Mouse (Mus musculus) embryo, embryonic 9.5 days (tissue): ENCODE measurements around the gene Asphd2.

Experiments
- DNase-seq: peaks from one replicate; pipeline ENCODE4 v3.0.0-alpha.2; 2017; ENCODE audit errors: extremely low spot score

Asphd2 gene

DNA sequence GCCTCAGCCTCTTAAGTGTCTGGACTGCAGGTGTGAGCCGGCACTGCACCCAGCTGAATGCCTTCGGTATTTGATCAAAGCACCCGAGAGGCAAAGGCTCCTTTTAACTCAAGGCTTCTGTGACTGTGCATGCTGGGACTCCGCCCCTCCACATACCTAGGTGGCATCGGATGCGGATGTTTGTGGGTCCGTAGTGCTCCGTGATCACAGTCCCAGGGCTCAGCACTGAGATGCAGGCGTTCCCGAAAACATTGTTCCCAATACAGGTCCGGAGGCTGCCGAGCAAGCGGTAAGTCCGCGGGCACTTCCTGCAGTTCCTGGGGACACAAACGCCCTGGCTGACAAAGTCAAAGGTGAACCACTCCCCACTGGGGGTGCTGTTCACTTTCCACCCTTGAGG is 3.7 kb downstream of the Asphd2 start:
- DNase-seq, result no peak

DNA sequence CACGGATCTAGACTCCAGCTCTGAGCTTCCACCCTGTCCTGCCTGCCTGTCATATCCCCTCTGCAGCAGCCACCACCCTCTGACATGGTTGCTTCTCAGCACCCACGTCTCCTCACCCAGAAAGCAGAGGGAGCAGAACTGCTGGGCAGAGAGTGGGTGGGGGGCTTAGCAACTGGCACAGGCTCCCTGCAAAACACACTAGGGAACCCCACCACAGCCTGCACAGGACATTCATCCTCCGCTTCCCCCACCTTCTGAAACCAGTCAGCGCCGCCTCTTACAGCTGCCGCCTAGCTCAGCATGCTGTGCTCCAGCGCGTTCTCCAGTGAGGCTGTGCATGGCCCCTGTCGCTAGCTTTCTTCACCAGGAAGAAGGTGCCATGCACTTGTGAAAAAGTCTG is 5.3 kb downstream of the Asphd2 start:
- no peak for DNase-seq

DNA sequence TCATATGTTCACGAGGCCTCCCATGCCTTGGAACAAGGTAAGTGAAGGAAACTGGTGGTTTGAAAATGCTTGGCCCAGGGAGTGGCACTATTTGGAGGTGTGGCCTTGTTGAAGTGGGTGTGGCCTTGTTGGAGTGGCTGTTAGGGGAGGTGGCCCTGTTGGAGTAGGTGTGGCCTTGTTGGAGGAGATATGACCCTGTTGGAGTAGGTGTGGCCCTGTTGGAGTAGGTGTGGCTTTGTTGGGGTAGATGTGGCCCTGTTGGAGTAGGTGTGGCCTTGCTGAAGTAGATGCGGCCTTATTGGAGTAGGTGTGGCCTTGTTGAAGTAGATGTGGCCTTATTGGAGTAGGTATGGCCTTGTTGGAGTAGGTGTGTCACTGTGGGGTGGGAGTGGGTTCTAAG is 8.7 kb downstream of the Asphd2 start:
- no peak for DNase-seq

DNA sequence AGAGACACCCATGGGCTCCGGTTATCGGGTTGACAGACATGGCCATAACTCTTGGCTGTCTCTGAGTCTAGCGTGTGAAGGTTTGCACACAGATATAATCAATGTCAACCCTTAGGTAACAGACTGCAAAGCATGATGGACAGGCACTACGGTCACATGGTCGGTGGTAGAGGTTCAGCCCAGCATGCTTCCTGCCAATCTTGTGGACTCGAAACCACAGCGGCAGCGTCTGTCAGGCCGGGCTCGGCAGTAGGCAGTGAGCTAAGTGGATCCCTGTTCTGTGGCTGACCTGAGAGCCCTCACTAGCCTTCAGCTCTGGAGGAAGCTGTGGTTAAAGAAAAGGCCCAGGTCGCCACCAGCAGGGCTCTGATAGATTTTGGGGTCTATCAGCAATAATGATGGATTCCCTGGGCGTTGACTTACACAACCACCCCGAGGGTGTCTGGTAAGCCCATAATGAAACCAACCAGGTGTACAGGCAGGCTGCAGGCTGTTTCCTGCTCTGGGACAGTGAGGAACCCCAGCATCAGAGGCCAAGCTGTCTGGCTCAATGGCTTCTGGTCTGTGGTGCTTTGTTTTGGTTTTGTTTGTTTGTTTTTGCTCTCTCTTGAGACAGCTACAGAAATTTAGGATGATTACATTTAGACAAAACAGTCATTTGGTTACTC is 9.7 kb downstream of the Asphd2 start:
- no peak for DNase-seq

DNA sequence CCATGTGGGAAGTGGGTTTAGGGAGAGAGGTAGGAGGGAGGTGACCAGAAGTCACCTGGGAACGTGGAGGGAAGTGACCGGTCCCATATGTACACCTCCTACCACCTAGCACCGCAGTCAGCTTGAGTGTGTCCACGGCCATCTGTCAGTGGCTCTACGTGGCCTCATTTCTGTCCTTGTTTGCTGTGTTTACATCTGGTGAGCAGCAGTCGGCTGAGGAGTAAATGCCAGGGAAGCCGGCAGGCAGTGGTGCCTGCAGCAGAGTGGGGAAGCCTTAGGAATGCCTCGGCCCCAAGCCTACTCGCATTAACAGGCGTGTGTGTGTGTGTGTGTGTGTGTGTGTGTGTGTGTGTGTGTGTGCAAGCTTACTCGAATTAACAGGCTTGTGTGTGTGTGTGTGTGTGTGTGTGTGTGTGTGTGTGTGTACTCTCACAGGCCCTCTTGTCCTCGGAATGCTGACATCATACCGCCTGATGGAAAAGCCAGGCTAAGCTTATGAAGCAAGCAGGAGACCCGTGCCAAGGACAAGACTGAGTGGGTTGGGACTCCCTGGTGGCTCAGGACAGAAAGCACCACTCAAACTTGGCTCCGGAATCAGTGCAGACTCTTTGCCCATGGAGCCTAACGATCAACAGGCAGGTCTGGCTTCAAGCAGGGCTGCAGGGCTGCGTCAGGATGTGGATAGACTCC is 11.9 kb downstream of the Asphd2 start:
- no peak for DNase-seq

DNA sequence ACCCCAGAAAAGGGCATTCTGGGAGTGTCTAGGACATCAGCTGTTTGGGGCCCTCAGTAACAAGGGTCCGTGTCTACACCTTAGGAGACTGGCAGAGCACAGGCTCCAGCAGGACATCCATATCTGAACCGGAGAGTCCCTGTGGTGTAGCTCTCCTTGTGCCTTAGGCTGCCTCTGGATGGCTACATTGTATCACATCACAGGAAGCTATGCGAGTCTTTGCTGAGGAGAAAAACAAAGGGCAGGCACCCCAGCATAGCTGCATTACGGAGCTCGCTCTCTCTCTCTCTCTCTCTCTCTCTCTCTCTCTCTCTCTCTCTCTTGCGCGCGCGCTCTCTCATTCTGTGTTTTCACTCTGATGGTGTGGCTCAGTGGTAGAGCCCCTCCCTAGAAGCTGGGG is 12.6 kb downstream of the Asphd2 start:
- no peak for DNase-seq

DNA sequence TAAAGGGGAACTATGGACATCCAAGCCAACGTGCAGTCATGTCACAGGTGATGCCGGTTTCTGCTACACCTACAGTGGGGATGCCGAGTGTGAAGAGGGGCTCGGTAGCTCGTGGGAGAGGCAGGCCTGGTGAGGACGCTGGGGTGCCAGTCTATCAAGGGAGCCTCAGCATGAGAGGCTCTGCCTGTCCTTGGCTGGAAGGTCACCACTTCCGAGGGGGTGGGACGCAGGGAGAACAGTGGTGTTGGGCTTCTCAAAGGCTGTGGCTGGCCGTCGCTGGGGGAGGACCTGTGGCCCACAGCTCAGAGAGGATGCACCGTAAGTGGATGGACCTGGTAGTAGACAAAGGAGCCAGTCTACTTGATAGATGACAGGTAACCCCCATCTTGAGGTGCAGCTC is 13.5 kb downstream of the Asphd2 start:
- DNase-seq, result no peak

DNA sequence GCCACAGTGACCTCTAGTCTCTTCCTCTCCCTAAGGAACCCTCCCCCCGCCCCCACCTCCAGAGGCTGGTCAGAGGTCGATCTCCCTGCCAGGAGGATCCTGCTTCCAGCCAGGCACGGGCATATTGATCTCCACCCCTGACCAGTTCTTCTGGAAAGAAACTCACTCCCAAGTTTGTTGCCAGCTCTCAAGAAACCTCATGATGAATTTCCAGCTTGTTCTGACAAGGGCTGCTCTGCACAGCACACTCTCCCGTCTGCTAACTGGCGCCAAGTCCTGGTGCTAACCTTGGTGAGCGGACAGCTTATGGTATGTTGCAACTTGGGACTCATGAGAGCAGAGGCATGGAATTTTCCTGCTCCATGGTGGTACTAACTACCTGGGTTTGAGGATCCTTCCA is 15.9 kb downstream of the Asphd2 start:
- no peak for DNase-seq

DNA sequence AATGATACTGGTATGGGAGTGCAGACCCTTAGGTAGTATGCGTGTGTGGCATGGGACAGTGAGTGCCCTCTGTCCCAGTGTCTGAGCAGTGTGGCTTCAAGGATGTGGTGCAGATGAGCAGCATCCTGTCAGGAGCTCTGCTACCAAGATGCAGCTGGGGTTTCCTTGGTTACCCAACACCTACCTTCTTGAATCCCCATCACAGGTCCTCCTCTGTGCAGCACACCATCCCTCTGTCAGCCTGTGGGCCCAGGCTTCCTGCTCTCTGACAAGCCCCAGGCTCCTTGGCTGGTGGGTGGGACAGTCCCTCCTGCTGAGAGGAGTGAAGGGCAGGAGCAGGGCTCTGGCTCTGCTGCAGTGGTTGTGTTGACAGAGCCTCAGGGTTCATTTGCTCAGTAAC is 17.3 kb downstream of the Asphd2 start:
- no peak for DNase-seq

DNA sequence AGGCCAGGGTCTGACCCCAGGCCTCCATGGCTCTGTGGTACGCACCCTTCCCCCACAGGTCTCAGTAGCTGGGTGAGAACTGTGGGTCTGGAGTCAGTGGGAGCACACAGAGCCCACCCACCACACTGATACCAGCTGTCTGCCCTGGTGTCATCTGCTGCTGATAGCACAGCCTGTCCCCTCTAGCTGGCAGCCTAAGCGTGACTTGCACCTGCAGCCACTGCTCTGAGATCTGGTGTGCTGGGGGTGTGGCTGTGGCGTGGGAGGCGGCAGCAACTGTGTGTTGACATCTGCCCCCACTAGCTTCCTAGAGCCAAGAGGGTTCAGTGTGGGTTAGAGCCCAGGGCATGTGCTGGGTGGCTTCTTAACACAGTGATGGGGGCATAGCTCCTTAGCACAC is 18.6 kb downstream of the Asphd2 start:
- DNase-seq, result no peak

DNA sequence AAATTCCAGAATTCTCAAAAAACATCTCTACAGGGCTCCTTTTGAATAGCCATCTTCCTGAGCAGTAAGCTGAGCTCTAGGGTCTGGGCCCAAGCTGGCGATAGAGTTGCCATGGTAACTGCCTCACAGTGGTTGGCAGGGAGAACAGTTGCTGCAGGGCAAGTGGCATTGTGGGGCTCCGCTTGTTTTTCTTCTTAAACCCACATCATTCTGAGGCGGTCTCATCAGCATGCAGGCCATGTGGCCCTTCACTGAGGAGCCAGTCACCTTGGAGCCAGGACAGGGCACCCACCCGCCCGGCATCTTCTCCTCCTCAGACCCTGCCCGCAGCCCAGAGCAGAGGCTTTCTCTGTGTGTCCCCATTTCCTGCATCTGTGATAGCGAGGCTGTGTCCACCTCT is 22.7 kb downstream of the Asphd2 start:
- DNase-seq, result peak; percentile 24

DNA sequence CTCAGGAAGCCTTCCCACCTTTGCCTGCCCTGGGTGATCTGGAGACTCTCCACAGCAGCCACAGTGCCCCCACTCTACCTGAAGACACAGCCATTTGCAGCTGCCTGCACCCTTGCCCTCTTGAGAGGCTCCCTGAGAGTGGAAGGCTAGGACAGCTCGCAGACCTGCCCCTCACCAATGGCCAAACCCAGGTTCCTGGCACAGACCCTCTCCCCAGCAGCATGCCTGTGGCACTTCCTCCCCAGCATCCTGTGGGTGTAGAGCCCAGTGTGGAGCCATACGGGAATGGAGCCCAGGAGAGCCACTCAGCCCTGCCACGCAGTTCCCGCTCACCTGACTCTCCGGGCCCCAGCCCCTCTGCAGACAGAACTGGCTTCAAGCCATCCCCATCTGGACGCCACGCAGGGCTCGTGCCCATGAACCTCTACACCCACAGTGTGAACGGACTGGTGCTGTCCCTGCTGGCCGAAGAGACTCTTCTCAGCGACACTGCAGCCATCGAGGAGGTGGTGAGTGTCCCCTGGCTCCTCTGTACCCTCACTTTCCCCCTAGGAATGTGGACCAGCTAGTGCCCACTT is 24.3 kb downstream of the Asphd2 start:
- no peak for DNase-seq

DNA sequence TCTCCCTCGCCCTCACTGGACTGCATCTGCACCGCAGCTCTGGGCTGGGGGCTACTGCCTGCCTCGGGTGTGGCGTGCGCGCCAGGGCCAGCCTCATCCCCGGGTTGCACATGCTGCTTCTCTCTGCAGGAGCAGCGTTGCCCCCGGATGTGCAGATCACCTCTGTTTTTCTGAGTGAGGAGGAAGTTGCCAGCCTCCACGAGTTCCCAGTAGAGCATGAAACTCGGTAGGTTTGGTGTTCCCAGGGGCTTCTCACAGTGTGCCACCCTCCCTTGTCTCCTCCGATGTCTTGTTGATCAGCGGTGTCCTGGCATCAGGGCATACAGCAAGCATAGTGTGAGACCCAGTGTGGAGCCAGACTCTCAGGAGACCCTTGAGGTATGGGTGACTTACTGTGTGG is 25.3 kb downstream of the Asphd2 start:
- DNase-seq, result no peak

DNA sequence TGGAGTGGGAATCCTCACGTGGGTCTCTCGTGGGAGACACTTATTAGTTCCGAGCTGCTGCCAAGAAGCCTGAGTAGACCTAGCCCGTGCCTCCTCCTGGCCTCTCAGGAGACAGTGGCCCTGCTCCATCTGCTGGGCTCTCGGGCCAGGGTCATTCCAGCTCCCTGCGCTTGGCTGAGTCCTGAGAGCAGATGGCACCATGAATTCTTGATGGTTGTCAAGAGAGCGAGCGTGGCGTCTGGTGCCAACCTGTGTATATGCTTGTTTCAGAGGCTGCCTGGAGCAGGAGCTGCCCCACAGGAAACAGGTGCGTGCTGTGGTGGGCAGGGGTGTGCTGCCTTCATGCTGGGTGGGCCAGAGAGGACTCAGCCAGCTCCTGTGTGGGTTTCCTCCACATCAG is 26.0 kb downstream of the Asphd2 start:
- DNase-seq, result no peak

DNA sequence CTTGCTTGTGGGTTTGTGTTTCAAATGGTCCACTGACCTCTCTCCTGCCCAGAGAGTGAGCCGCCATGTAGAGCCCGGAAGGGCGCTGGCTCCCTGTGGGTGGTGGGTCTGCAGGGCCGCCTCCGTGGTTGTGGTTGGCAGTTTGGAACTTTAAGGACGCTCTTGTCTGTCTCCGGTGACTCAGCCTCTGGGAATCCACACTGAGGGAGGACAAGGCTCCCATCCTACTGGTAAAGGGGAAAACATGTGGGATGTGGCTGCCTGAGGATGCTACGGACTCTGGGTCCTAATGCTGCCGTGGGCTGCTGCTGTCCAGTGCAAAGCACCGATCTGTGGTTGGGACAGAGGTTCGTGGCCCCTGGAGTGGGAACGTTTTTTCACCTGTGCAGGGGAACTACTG is 26.7 kb downstream of the Asphd2 start:
- no peak for DNase-seq

DNA sequence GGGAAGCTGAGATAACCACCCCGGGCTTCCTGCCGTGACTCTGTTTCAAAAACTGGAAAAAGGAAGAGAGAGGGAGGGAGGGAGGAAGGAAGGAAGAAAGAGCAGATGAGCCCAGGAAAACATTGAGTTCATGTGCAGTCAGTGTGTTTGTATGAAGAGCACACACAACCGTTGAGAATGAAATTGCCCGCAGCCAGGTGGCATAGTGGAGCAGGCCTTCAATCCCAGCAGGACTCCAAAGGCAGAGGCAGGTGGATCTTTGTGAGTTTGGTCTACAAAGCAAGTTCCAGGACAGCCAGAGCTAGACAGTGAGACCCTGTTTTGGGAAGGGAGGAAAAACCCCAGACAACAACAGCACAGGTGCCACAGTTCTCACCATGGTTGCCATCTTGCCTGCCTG is 27.3 kb downstream of the Asphd2 start:
- DNase-seq, result no peak

DNA sequence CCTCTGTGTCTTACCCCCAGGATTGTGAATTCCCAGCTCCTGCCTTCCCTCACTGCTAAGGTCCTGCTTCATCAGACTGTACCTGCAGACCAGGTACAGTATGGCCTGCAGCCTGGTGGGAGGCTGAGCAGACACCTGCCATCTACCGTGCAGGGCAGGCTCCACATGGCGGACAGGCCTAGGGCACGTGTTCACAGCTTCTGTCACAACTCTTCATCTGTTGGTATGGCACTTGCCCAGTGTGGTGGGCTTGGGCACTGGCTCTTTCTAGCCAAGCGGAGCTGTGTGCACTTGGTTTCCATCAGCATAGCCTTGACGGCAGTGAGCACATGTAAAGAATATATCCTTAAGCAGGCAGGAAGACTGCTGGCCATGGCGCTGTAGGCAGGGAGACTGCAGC is 27.8 kb downstream of the Asphd2 start:
- DNase-seq, result no peak

DNA sequence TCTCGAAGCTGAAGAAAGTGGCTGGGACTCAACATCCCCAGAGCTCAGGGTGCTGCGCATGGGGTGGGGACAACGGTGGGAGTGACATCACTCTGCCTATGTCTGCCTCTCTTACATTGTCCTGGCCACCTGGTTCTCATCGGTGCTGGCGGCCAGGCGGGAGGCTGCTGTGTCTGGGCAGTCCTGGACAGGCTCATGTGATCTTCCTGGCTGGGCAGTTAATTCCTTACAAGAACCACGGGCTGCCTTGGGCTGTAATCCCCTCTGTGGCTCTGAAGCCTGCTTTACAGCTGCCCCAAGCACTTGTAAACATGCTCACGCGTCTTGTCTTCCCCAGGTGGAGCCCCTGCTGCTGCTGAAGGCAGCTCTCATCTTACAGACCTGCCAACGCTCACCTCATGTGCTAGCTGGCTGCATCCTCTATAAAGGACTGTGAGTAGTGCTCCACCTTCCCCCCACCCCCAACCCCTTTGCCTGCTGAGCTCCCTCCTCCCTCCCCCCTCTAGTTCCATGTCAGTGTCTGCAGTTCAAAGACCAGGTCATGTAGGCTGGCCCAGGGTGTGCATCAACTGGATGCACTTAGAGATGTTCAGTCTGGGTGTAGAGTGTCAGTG is 30.4 kb downstream of the Asphd2 start:
- DNase-seq, result no peak

DNA sequence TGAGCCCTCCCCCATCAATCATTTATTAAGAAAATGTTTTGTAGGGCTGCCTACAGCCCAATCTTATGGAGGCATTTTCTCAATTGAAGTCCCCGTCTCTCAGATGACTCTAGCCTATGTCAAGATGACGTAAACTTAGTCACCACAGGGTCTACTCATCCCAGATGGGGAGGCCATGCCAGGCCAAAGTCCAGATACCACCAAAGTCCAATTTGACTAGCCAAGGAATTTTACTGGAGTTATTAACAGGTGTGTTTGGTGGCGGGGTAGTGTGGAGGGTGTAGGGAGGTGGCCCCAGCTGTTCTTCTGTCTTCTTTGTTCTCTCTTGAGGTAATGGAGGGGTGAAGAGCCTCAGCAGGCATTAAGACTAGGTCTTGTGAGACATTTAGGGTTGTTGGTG is 34.6 kb downstream of the Asphd2 start:
- DNase-seq, result no peak

DNA sequence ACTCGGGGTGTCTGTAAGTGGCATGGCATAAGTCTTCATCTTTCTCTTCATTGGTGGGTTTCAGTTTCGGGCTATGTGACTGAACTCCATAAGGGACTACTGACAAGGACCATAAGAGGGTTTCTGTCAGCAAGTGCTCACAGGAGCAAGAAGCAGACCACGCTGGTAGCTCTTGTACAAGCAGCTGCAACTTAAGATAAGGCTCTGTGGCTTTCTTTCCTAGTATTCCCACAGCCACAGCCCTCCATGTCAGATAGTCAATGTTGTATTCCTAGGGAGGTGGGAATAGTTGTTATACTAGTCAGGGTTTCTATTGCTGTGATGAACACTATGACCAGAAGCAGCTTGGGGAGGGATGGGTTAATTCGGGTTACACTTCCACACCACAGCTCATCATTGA is 35.1 kb downstream of the Asphd2 start:
- no peak for DNase-seq

DNA sequence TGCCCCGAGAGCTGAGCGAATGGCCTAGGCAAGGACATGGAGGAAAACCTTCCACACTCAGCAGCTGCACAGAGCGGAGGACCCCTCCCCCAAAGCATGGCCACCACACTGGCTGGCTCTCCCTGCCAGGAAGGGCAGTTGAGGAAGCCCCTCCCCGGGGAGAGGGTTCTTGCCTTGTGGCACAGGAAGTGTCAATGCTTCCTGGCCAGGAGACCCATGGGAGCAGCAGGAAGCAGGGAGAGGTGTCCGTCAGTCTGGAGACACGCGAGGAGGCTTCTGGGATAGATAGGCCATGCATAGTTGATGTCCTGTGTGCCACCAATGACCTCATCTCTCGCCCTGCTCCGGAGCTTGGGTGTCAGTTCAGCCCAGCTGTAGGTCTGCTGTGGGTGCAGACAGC is 38.3 kb downstream of the Asphd2 start:
- DNase-seq, result no peak

DNA sequence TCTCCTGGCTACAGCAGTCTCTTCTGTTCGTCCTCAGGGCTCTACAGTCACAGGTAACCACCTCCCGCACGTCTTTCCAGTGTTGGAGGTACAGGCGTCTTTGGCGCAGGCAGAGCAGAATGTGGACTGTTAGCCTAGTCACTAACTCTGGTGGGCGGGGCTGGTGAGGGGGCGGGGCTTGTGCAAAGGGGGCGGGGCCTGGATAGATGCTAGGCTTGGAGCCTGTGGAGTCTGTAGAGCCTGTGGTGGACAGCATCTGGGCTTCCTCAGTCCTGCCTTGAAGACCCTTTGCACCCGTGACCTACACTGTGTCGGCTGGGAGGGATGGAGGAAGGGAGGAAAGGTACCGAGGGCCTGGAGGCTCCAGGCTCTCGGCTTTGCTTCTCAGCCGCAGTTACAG is 38.8 kb downstream of the Asphd2 start, which contains the start of gene Gm6583:
TSS of gene Gm6583 (minus strand) at position 124 of the 400 bp plus-strand sequence.
- DNase-seq, result no peak

DNA sequence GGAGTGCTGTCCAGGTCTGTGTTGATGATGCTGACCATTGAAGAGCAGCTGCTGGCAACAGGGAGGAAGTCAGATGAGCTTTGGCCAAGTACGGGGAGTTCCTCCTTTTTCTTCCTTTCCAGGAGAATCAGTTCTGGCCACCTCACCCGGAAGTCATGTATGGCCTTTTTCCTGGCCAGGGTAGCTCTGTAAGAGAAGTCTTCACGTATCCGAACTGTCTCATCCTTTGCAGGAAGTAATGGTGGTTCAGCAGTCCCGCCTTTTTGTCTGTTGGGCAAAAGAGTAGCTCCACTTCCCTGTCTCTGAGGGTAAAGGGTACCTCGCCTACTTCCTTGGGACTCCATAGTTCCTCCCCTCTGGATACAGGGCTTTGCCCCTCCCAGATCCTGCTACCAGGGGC is 39.2 kb downstream of the Asphd2 start:
- DNase-seq, result no peak
